Mouse (Mus musculus): ENCODE measurements around the gene Alpk3. TPM values are rescaled to one million over a fixed set of nuclear protein-coding genes. Genes with fewer than 3 reads are reported as not detected.
"Not testable (repeated sequence)": the region's sequence is repeated elsewhere in the genome, so short reads cannot be mapped to it uniquely, and the experiment has no call there.

The Alpk3 gene
- total RNA-seq, 4 experiments from 2014 or later, result 138 to 167 (median 145) TPM

GRCm38 (mm10) chr7:81131864-81132263 is 74.5 kb downstream of the Alpk3 start:
- DNase-seq (ENCODE audit: low spot score), result peak; percentile 70

GRCm38 (mm10) chr7:81132851-81133279 is 75.5 kb downstream of the Alpk3 start:
- DNase-seq (ENCODE audit: low spot score), result peak; percentile 79

GRCm38 (mm10) chr7:81133416-81133815 is 76.0 kb downstream of the Alpk3 start:
- DNase-seq (ENCODE audit: low spot score), result peak; percentile 39

GRCm38 (mm10) chr7:81133941-81134340 is 76.5 kb downstream of the Alpk3 start:
- no peak for DNase-seq (ENCODE audit: low spot score)

- peak; percentile 84 for DNase-seq (ENCODE audit: low spot score)
Measured at GRCm38 (mm10) chr7:81134614-81135067, 77.2 kb downstream of the Alpk3 start.

GRCm38 (mm10) chr7:81137292-81137691 is 79.9 kb downstream of the Alpk3 start:
- DNase-seq (ENCODE audit: low spot score), result no peak

- DNase-seq (ENCODE audit: low spot score), result peak; percentile 82
Measured at GRCm38 (mm10) chr7:81139100-81139499, 81.7 kb downstream of the Alpk3 start.

GRCm38 (mm10) chr7:81139671-81140404 is 82.4 kb downstream of the Alpk3 start:
- no peak for DNase-seq (ENCODE audit: low spot score)

GRCm38 (mm10) chr7:81141541-81141940 is 84.1 kb downstream of the Alpk3 start:
- DNase-seq (ENCODE audit: low spot score), result no peak

GRCm38 (mm10) chr7:81143056-81143455 is 85.7 kb downstream of the Alpk3 start:
- DNase-seq (ENCODE audit: low spot score), result not testable (repeated sequence)

GRCm38 (mm10) chr7:81149759-81150158 is 92.4 kb downstream of the Alpk3 start:
- DNase-seq (ENCODE audit: low spot score), result peak; percentile 51

GRCm38 (mm10) chr7:81151216-81151615 is 93.8 kb downstream of the Alpk3 start:
- no peak for DNase-seq (ENCODE audit: low spot score)

- DNase-seq (ENCODE audit: low spot score), result no peak
Measured at GRCm38 (mm10) chr7:81152306-81152705, 94.9 kb downstream of the Alpk3 start.

- DNase-seq (ENCODE audit: low spot score), result no peak
Measured at GRCm38 (mm10) chr7:81152826-81153225, 95.4 kb downstream of the Alpk3 start.

- DNase-seq (ENCODE audit: low spot score), result no peak
Measured at GRCm38 (mm10) chr7:81153327-81153726, 95.9 kb downstream of the Alpk3 start.

GRCm38 (mm10) chr7:81154244-81154643 is 96.8 kb downstream of the Alpk3 start:
- not testable (repeated sequence) for DNase-seq (ENCODE audit: low spot score)

- peak; percentile 49 for DNase-seq (ENCODE audit: low spot score)
Measured at GRCm38 (mm10) chr7:81154960-81155359, 97.6 kb downstream of the Alpk3 start.

Other genes starting within 250 kb of the Alpk3 start
- 10 to 100 TPM; 28.6 to 38.3 (median 31.5) TPM for gene Iqgap1, start 231.6 kb upstream of the Alpk3 start, total RNA-seq (2022)
- 1 to 10 TPM; 4.7 to 8.1 (median 6.2) TPM for gene Zscan2, start 196.7 kb upstream of the Alpk3 start, total RNA-seq (2022)
- 1 to 10 TPM; 4.6 to 7.6 (median 6.3) TPM for gene Wdr73, start 156.3 kb upstream of the Alpk3 start, total RNA-seq (2022)
- 10 to 100 TPM in 1 of 4 experiments, 1 to 10 TPM in 3; 5.1 to 11.7 (median 7.9) TPM for gene Nmb, start 152.5 kb upstream of the Alpk3 start, total RNA-seq (2022)
- gene Sec11a, start 109.8 kb upstream of the Alpk3 start, total RNA-seq (2022), result 10 to 100 TPM; 35.3 to 41.0 (median 39.2) TPM
- 10 to 100 TPM; 13.5 to 18.1 (median 16.3) TPM for gene Zfp592, start 63.9 kb upstream of the Alpk3 start, total RNA-seq (2022)
- under 1 TPM in 3 of 4 experiments, not detected in 1; 0.09 to 0.31 (median 0.16) TPM for gene Slc28a1, start 57.2 kb downstream of the Alpk3 start, total RNA-seq (2022)
- gene Pde8a, start 156.0 kb downstream of the Alpk3 start, total RNA-seq (2022), result 10 to 100 TPM; 13.4 to 16.0 (median 14.0) TPM